Mouse (Mus musculus) ovary, adult 18-20 months (tissue): ENCODE measurements around the gene Wif1.

Source experiments
- DNase-seq: peaks from one replicate; pipeline ENCODE4 v3.0.0; 2022; ENCODE audit warnings: low spot score, mixed read lengths

Gene Wif1

GRCm38 (mm10) chr10:121070742-121071141 lies 37.0 kb downstream of the Wif1 start:
- DNase-seq, result no peak

- DNase-seq, result no peak
Measured at GRCm38 (mm10) chr10:121080500-121080899, 46.7 kb downstream of the Wif1 start.

GRCm38 (mm10) chr10:121082881-121083280 lies 49.1 kb downstream of the Wif1 start:
- no peak for DNase-seq

- no peak for DNase-seq
Measured at GRCm38 (mm10) chr10:121083512-121083911, 49.8 kb downstream of the Wif1 start.

DNA sequence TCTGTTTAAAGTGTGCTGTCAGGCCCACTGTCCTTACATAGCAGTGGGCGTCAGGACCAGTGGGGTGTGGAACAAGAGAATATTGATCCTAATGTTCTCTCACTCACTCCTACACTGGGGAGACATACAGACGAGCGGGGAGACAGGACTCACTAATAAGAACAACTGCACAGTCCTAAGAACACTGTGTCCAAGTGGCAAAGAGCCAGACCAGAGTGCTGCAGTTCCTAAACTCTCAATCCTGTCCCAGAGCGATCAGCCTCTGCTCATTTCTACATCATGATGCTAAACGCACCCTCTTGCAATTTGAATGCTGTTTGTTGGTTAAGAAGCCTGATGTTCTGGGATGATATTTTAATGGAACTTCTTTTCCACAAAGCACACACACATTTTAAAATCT lies 54.9 kb downstream of the Wif1 start:
- no peak for DNase-seq

GRCm38 (mm10) chr10:121089312-121089711 lies 55.6 kb downstream of the Wif1 start:
- no peak for DNase-seq

GRCm38 (mm10) chr10:121090006-121090405 lies 56.2 kb downstream of the Wif1 start:
- DNase-seq, result no peak

DNA sequence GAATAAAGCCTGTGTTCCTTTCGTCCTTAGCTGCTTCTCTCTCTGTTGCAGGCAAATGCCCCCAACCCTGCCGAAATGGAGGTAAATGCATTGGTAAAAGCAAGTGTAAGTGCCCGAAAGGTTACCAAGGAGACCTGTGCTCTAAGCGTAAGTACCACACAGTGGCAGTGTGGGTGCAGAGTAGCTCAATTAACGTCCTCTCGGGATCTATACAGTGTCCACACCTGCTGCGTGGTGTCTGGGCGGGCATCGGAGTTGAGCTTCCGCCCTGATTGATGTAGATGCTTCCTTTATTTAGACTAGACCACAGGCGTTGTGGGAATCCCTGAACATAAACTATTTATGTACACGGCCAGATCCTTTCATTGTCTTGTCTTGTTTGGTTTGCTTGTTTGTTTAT lies 62.2 kb downstream of the Wif1 start:
- no peak for DNase-seq

- no peak for DNase-seq
Measured at GRCm38 (mm10) chr10:121098263-121098662, 64.5 kb downstream of the Wif1 start.

DNA sequence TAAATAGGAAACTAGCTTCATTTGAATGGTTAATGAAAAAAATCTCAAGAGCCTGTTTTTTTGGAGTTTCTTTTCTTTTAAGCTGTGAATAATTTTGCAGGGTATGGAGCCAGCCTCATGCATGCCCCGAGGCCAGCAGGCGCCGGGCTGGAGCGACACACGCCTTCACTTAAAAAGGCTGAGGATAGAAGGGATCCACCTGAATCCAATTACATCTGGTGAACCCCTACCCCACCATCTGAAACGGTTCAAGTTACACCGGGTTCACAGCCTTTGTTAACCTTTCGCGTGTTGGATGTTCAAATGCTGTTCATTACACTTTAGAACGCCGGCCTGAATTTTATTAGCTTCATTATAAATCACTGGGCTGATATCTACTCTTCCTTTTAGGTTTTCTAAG lies 65.9 kb downstream of the Wif1 start:
- DNase-seq, result no peak

- DNase-seq, result no peak
Measured at GRCm38 (mm10) chr10:121116115-121116514, 82.4 kb downstream of the Wif1 start.

DNA sequence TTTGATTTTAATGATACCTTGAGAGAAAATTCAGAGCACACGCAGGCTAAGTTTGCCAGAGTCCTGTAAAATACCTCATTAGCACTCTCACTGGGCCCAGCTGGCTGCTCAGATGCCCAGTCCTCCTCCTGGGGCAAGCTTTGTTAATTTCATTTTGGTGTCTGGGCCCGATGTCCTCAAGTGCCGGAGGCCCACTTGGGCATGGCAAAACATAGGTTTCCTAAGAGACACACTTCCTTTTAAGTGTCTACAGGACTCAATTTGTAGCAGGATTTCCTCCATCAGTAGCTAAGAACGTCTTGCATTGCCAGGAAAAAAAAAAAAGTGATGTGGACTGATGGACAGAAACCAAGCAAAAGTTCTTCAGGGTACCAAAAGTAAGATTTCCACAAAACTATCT lies 82.9 kb downstream of the Wif1 start:
- no peak for DNase-seq

DNA sequence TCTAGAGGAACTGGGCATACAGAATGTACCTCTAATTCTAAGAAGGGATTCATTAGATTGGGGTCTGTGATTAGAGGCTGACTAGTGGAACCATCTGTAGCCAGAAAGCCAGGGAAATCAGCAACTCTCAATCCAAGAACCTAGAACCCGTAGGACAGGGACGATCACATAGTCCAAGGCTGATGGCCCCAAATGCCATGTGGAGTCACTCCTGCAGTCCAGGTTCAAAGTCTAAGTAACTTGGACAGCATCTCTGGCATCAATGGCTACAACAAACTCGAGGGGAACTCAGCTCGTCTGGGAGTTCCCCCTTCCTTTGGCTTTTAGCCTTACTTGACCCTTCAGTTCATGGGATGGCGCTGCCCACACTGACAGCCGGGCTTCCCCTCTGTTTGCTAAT lies 87.0 kb downstream of the Wif1 start:
- DNase-seq, result no peak

DNA sequence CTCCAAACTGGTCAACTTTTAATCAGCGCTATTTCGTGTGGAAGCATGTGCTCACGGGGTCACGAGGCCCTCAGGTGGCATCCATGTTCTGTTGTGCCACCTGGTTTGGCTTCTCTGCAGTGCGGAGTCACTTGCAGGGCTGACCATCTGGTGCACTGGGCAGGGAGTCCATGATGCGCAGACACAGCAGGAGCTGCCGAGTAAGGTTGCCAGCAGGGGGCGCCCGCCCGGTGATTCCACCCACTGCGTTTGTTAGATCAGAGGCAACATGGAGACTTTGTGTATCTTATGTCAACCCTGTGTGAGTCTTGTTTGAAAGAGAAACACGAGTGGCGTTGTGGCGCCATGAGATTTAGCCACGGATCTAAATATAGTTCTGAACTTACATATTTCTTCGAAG lies 90.7 kb downstream of the Wif1 start:
- no peak for DNase-seq

- DNase-seq, result no peak
Measured at GRCm38 (mm10) chr10:121129000-121129925, 95.5 kb downstream of the Wif1 start.
